Mouse (Mus musculus): ENCODE measurements around the gene Slc15a3.

Gene Slc15a3

DNA sequence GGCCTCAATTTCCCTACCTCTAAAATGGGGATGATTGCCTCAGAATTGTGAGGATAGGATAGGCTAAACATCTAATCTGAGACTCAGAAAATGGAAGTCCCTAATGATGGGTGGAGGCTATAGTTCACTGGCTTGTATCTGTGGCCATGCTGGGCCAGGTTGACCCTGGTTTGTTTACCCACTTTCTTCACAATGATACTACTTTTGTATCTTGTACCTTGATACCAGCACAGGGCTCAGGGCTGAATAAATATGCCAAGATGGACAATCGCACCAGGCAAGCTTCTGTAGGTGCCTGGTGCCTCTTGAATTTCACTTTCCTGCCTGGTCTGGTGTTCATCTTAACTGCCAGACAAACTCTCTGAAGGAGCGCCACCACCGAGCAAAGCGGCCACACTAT, 17.0 kb upstream of the Slc15a3 start:
- no peak for DNase-seq (ENCODE audit: low read depth)

DNA sequence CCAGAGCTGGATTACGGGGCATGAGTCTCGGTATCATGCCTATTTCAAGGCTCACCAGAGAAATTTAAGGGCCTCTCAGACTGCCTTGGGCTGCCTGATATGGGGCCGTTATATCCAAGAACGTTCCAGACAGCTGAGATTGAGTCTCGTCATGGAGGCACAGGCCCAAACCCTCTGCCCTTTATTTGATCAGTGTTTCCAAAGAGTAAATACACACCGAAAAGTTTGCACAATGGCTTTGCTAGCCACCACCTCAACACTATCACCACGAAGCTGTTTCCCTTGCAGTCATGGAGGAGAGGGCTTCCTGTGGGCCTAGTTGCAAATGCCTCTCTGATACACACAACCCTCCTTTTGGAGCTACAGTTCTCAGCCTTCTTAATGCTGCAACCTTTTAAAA, 15.5 kb upstream of the Slc15a3 start:
- DNase-seq (ENCODE audit: low read depth), result no peak

DNA sequence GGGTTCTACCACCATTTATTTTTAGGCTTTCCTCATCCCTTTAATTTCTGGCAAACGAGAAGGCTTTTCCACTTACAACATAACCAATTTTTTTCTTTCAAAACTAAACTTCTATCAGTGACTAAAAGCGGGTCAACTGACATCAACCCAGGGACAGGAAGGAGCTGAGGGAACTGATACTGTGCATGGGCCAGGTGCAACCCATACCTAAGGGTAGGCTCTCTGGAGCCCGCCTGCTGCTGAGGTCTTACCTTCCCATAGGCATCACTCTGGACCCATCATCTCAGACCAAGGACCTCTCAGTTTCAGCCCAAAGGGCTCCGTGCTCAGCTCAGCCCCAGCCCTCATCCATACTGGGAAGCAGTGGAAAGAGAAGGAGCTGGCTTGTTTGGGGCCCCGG, 11.2 kb upstream of the Slc15a3 start:
- DNase-seq (ENCODE audit: low read depth), result no peak

DNA sequence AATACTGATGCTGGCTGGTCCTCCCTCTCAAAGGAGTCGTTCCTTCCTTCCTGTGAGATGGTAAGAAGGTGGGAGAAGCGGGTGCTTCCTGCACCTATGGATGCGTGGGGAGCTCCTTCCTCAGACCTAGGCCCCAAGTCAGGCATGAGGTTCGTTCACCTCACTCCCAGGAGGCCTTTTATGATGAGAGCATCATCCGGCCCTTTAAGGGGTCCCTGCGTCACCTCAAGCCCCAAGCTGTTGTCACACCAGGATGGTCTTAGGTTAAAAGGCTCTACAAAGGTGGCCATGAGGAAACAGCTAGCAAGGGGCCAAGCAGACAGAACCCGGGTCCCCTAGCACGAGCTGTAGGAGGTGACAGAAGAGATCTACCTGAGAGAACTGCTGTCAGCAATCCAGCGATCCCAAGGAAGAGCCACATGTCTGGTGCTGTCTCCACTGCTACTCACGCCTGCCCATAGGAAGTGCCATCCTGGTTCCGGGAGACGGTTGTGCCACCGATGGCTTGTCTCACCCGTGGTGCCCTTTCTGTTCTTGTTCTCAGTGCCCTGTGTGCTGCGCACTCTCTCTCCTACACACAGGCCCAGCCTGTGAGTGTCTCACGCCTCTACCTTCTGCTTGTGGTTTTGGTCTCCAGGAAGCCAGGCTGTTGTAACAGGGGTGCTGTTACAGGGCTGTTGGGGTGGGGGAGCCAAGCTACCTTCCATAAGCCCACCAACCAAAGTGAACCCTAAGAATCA, 9.9 kb upstream of the Slc15a3 start, which contains the start of gene Cd6:
Gene Cd6, minus strand, starts transcription at position 623 of the 740 bp plus-strand sequence.
- no peak for DNase-seq (ENCODE audit: low read depth)

DNA sequence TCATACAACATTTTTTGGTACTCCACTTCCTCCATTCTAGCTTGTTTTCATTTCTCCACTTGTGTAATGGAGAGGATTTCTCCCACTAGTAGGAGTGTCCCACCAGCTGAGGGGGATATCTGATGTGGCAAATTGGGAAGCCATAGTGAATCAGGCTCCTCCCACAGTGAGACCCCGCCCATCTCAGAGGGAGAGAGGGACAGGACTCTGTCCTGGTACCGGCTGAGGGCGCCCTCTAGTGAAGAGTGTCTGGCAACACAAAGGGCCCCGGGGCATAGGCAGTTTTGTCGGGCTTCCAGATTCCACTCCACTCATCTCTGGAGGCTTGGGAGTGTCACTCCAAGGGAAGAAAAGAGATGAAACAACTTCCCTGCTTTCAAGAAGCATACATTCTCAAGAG, 8.1 kb upstream of the Slc15a3 start:
- DNase-seq (ENCODE audit: low read depth), result peak; percentile 55

DNA sequence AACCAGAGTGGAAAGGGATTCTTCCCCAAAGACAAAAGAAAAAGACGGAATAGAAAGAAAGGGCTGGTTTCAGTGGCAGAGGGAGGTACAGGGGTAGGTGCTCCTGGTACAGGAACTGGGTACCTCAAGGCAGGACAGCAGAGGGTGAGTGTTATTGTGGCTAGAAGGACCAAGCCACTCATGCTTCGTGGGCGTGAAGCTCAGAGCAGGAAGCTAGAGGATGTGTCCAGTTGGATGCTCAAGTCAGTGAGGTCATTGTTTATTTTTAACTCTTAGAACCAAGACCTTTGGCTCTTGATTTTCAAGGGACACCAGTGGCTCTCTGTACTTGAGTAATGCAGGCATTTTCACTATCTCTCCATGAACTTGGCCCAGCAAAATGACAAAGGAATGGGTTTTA, 7.5 kb upstream of the Slc15a3 start:
- no peak for DNase-seq (ENCODE audit: low read depth)

DNA sequence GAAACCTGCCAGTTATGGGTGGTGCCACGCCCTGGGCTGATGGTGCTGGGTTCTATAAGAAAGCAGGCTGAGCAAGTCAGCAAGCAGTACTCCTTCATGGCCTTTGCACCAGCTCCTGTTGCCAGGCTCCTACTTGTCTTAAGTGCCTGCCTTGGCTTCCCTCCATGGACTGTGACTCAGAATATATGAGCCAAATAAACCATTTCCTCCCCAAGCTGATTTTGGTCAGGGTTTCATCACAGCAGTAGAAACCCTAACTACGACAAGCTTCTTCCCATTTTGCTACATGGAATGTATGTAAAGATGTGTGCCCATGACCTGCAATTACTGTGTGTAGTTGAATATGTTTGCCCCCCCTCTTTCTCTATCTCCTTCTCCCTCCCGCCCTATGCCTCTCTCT, 5.9 kb upstream of the Slc15a3 start:
- no peak for DNase-seq (ENCODE audit: low read depth)

DNA sequence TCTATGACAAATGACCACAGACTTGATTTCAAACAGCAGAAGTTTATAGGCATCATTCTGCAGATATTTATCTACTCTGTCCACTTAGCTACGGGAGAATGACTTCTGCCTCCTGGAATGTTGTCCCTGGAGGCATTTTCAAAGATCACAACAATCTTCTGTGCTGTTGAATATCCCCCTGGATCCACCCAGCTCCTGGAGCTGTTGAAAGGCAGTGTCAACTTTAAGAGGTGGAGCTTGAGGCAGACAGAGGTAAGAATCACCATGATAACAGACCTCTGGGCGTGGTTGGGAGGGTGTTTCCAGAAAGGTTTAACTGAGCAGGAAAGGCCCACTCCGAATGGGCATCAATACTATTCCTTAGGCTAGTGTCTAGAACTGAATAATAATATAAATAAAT, 3.9 kb upstream of the Slc15a3 start:
- no peak for DNase-seq (ENCODE audit: low read depth)

DNA sequence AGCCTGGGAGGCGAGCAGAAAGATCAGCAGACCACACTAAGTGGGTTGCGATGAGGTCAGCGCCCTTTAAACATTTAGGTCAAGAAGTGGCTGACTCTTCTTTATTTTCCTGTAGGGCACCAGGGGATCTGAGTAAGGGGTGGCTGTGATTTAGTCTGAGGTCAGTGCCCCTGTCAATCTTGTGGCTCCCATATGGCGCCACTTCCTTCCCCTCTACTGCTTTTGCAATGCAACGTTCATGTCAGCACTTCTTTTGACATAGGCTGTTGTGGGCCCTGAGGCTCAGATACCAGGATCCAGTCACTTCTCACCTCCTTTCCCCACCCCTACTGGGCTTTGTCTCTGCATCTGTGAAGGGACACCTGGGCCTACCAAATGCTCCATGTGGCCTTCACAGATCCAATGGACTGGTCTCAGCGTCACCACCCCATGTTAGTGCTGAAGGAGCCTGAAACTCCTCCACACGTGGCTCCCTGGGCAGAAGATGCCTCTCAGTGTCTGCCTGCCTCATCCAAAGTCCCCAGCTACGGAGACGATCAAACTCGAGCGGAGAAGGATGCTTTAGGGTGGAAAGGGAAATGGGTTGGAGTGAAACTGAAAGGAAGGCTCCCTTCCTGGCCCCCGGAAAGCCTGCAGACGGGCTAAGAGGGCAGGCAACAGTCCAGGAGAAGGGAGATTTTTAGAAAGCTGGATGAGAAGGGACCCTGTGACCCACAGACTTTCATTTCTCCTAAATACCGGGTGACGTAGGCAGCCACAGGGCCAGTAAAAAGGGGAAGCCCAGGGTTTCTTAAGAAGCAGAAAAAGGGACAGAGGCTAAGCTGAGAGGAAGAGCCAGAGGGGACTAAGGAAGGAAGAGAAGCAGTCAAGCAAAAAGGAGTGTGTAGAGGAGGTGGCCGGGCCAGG, 2.4 kb downstream of the Slc15a3 start:
- DNase-seq (ENCODE audit: low read depth), result peak; percentile 60

DNA sequence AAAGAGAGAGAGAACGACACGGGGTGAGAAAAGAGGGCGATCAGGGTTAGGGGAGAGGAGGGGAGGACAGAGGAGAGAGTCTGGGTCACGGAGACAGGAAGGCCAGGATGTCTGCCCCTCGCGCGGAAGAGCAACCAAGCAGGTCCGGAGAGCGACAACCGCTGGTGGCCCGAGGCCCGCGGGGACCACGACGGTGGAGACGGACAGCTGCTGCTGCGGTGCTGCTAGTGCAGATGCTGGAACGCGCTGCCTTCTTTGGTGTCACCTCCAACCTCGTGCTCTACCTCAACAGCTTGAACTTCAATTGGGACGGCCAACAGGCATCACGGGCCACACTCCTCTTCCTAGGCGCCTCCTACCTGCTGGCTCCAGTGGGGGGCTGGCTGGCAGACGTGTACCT, 3.4 kb downstream of the Slc15a3 start:
- DNase-seq (ENCODE audit: low read depth), result no peak

DNA sequence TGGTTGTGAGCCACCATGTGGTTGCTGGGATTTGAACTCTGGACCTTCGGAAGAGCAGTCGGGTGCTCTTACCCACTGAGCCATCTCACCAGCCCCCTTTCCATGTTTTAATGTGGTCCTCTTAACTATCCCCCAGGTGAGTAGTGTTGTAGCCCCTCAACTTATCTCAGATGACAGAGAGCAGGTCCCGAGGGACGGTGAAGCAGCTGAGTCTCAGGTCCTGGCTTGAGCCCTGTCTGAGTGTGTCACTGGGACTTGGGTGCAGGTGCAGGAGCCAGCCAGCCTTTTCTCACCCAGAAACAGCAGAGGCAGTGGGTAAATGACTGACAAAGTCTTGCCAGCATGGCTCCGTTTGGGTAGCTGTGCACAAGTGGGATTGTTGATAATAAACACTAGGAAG, 4.7 kb downstream of the Slc15a3 start:
- no peak for DNase-seq (ENCODE audit: low read depth)

DNA sequence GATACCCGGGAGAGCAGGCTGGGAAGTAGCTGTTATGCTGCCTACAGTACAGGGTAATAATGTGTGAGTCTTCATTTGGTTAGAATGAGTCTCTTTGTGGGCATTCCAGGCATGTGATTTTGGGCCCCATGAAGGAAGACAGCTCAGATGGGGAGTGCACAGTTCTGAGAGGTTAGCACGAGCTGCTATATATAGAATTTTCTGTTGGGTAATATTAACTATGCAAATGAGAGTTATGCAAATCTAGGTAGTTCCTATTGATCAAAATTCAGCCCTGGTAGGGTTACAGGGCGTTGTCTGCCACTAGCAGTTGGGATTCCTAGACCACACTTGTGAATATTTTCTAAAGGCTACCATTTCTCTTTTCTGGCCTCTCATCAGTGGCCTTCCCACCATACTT, 5.9 kb downstream of the Slc15a3 start:
- no peak for DNase-seq (ENCODE audit: low read depth)

DNA sequence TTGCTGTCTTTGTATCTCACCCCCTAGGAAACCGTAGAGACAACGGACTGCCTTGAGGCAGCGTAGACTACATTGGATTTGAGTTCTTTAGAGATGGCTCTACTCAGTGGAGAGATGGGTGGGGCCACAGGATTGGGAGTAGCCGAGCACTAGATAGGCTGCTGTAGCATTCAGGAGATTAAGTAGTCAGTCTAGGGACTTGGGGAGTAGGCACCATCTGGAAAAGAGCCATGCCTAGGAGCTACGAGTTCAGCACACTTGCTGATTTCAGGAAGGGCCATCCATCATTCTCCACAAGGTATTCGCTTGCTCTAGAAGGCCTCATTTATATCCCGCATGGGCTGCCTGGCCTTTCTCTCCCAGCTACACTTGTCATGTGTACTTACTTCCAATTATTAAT, 6.6 kb downstream of the Slc15a3 start:
- no peak for DNase-seq (ENCODE audit: low read depth)

DNA sequence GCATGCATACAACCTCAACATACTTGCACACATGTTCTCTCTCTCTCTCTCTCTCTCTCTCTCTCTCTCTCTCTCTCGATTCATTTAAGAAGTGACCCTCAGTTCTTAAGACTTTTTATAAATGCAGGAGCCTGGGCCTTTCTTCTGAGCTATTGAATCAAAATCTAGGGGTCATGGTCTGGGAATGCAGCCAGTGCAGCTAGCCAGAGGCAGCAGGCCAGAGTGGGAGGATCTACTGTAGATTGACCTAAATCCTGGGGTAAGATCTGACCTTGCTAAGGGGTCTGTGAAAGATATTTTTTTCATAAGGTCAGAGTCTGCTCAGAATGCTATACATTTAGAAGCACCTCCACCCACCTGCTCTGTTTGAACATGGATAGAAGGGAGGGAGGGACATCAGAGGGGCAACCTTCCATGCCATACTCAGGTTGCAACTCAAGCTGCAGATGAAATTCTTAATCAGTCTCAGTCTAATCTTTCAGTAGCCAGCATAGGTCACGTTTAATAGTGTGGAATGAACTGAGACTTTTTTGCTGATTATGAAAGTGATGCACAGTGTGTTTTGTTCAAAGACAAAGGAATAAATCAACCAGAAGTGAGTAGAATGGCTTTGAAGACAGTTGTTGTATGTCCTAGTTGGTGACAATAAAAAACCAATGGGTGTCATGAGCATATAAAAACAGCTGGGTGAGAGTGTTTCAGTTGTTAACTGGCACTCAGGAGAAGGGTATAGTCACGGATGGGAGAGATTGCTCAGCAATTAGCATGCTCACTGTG, 8.0 kb downstream of the Slc15a3 start:
- no peak for DNase-seq (ENCODE audit: low read depth)

DNA sequence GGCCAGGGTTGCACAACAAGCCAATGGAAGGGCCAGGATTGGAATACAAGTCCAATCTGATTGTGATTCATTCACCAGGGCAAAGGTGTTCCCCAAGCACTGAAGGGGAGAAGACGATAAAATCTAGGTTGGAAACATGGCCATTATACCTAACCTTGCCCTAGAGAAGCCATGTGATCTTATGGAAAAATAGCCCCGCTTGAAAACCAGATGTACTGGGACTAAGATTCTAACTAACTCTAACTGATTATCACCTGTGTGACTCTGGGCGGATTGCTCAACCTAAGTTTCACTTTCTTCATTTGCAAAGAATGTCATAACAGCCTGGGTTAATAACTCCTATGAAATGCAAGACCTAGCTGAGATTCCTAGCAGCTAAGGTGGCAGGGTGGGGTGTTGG, 15.9 kb downstream of the Slc15a3 start:
- DNase-seq (ENCODE audit: low read depth), result no peak

DNA sequence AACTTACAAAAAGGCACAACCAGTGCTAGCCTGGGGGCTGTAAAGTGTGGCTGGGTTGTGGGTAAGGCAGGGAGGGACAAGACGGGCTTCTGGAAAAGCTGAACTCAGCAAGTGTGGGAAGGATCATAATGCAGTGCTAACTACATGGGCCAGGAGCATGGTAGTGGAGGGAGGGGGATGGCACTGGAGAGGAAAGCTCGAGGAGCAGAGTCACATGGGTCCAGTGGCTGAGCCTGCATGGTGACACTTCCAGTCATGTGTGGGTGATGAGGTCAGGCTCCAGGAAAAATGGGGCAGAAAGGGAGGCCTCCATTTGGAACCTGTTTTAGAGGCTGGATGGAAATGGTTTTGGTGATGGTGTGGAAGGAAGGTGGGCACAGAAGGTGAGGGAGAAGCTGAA, 17.0 kb downstream of the Slc15a3 start:
- no peak for DNase-seq (ENCODE audit: low read depth)

DNA sequence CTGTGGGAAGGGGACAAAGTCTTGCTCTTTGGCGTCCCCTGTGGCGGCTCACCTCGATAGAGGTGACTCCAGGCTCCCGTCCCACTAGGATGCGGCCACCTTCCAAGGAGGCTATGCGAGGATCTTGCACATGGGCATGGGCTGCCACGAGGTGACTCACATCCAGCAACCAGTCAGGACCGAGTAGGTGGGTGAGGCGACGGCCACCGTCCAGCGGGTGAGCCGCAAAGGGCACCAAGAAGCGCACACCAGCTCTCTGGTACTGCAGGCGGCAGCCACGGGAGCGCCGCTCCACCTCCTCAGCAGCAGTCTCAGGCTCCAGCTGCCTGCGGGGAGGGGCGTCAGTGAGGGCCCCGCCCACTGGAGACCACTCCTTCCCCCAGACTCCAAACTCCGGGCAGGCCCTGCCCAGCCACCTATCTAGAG, 20.6 kb downstream of the Slc15a3 start:
- no peak for DNase-seq (ENCODE audit: low read depth)

DNA sequence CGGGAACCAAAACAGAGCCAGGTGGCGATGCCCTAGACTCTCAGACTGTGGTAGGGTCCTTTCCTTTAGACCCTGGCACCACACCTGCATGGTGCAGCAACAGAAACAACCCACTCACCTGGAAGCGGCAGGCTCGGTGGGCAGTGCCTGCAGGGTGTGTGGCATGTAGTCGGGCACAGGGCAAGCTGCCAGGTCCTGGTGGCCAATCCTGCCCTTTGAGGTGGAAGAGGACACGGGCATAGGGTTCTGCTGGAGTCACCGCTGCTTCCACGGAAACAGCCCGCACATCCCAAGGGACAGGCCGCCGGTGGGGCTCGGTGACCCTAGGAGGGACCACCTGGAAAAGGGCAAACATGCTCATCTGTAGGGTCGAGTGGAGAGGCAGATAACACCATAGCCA, 26.8 kb downstream of the Slc15a3 start:
- DNase-seq (ENCODE audit: low read depth), result no peak

DNA sequence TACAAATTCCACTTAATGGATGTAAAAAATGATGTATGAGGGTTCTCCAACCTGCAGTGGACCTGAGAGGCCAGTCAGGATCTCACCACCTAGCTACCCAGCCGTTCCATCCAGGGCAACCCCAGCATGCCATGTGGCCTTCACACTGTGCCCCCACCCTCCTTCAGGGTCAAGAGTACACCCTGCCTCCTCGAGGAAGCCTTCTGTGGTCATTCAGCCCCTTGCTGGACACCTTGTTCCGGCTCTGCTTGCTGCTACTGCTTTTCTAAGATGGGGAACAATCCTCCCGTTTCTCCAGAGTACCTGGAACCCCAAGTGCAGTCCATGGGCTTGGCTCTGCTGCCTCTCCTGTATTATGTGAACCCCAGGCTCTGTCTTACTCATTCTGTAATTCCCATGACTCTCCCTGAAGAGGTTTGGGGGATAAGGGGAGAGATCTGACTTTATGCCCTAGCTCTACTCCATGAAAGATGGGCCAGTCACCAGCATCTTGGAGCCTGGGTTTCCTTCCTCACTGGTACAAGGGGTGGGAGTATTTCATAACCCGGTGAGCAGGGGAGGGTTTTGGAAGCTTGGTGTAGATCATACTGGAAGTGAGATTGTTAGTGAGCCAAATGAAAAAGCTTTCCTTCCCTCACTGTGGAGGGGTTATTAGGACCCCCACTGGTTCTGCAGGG, 28.6 kb downstream of the Slc15a3 start:
- no peak for DNase-seq (ENCODE audit: low read depth)

DNA sequence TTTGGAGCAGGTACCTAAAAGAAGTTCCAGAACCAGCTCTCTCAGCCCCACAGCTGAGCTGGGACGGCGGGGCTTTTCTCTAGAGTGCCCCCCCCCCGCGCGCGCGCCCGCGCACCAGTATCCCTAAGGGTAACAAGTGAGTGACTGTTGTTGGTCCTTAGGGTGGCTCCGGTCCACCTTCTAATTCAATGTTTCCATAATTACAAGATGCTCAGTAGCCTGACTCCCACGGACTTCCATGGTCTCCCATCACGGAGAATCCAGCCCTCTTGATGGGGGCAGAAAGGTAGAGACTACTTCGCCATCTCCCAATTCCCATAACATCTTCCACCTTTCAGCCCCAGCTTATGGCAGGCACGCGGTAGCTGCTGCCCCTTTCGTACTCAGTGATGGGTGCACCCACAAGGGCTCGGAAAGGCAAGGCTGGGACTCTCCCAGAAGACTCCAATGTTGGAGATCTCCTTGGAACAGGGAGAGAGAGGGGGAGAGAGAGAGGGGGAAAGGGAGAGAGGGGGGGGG, 29.2 kb downstream of the Slc15a3 start:
- DNase-seq (ENCODE audit: low read depth), result no peak

DNA sequence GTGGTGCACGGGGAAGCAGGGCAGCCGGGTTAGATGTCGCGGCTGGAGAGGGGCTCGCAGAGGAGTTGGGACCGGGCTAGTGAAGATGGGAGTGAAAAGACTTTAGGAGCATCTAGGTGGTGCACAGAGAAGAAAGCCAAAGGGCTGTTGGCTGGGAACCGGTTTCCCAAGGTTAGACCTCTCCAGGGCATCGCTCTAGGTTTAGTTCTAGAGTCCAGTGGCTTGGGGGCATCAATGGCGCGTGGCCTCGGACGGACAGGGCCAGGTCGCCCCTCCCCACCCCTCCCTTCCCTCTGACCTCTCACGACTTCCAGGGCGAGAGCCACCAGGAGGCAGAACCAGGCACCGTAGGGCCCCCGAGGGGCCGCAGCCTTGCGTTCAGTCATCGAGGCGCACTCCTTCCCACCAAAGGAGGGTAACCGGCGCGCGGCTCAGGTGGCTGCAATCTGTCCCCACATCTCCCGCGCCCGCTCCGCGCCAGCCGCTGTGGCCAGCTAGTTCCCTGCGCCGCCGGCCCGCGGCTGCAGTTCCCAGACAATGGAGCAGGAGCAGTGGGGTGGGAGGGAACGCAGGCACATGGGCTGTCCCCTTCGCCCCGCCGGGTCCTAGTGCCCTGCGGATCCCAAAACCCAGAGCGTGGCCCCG, 29.8 kb downstream of the Slc15a3 start:
- no peak for DNase-seq (ENCODE audit: low read depth)
